Mouse (Mus musculus) liver, adult (tissue): ENCODE results near the gene Pkd2.

ENCODE experiments used
- GATA4 ChIP-seq: IDR thresholded peaks from 2 replicates; pipeline ENCODE4 v1.6.1; 2014; ENCODE audit warnings: mild to moderate bottlenecking, low read length; ENCODE audit not compliant: insufficient replicate concordance

Gene Pkd2

DNA sequence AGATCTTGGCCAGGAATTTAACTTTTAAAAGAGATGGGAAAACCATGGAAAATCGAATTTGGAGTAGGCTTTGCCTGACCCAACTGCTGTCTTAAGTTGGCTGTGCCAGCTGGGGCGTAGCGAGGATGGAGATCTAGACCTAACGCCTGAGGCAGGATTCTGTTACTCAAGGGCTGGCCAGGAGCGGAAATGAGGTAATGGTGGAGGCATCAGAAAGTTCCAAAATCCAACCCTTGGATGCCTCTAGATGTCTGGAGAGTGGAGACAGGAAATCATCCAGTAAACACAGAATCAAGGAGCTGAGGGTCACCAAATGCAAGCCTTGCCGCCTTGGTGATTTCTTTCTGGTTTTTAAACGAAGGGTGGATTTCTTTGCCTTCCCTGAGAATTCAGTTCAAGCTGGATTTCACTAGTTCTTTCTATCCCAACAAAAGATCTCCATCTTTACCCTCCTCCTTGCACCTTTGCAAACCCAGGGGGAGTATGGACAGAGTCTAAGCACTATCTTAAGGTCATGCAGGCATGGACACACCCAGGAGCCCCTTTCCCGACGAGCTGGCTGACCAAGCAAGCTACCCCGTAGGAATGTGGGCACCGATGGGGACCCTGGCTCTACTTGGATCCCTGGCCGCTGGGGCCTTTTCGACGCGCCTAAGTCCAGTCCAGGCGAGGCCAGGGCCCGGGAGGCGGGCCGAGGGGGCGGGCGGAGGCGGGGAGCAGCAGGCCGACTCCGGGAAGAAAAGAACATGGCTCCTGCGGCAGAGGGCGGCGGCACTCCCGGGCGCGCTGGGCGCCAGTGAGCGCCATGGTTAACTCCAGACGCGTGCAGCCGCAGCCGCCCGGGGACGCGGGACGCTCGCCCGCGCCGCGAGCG is at the start of gene Pkd2:
Gene Pkd2, plus strand, starts transcription at position 619 of the 874 bp plus-strand sequence.
- no peak for TF ChIP-seq GATA4

DNA sequence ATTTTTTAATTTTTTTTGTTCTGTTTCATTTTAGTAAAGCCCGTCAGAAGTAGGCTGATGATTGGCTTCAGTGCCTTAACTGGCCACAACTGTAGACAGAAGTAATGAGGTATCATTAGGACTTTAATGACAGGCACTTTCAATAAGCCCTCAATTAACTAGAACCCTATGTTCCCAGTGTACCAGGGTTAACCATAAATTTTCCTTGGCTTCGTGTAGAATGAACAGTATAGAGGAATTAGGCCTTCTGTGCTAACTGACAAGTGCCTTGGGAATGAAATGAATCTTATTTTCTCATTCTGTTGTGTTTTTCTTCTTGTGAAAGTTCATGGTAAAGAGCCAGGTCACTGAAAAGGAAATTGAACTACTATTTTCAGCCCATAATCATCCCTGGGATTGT is 43.3 kb upstream of the Pkd2 start:
- TF ChIP-seq GATA4: no peak

DNA sequence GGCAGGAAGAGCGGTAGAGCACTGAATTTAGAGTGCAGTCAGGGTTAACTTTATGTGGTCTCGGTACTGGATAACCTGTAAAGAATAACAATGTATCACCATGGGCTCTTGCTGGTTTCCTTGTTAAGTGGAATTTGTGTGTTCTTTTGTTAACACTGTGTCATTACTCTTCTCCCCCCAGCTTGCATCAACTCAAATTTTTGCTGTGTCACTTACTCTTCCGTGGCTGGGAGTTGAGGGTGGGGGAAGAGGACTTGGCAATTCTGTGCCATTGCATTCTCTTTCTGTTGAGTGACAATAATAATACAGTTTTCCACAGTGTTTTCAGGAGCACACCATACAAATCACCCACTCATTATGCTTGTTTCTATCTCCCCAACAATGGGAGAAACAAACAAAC is 42.2 kb upstream of the Pkd2 start:
- no peak for TF ChIP-seq GATA4

DNA sequence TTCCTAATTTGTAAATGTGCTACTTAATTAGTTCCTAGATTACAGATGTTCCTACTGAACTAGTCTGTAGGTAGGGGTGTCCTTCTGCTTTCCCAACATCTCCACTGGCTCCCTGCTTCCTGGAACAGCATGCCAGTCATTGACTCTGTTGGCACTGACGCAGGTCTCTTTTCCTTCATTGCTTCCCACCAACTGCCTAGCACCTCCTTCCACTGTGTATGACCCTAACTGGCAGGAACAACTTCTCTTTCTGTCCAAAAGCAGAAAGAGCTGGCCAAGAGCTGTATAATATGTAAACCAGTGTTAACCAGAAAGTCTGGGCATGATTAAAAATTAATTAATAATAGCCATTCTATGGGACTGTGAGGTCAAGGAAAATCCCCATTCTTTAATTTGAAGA is 41.5 kb upstream of the Pkd2 start:
- TF ChIP-seq GATA4: no peak

DNA sequence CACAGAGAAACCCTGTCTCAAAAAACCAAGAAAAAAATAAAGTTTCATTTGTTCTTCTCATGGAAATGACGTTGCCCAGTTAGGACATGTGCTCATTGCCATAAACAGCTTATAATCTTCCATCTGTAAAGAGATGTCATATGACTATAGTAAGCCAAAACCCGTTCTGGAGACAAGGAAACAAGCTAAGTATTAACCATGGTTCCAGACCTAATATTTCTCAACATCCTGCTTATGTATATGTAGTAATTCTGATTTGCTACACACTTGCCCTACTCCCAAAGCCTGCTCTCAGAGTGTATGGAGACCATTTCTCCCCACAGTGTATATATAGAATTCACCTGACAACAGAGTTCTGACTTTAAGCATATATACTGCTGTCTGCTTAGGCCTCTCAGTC is 37.2 kb upstream of the Pkd2 start:
- TF ChIP-seq GATA4: no peak

DNA sequence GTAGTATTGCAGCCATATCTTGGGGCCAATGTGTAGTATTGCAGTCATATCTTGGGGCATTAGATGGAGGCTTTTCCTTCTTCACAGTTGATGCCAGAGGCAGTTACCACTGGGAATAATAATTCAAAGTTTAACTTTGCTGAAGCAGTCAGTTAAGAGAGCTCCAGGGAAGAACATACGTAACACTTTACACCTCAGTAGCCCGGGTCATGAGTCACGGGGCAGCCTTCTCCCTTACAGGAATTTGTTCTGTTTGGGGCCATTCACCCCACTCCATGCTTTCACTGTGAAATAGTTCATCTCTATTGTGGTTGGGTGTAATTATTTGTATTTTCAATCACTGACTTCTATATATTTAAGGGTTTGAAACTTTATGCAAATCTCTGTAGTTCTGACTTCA is 35.4 kb upstream of the Pkd2 start:
- TF ChIP-seq GATA4: no peak

DNA sequence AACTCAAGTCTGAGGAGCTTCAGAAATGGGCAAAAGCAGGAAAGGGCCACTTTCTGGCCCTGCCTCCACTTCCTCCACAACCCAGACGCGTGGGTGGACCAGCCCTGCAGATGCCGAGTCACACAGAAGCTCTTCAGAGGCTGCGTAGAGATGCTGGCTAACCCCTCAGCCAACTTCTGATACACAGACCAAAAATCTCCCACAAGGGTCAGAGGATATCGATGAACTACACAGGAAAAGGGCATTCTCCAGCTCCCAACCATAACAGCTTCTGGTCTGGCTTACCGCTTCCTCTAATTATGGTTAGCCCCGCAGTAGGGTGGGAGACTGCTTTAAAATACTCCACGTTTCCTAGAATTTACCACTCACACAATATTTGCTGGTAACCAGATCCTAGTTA is 33.3 kb upstream of the Pkd2 start:
- no peak for TF ChIP-seq GATA4

DNA sequence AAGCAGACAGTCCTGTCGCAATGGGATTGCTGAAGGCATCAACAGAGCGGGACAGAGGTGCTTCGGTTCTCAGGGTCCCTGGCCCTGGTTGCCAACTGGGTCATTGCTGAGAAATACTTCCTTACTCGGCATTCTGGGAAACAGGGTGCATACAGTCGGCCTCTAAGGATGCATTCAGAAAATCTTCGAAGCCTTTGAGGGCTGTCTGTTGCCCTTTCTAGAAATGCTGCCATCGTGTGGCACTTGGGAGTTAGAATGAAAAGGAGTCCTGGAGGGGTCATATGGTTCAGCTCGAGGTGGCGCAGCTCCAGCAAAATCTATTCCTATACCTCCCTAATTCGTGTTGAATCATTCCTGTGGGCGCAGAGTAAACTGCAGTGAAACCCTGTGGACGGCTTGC is 26.4 kb upstream of the Pkd2 start:
- TF ChIP-seq GATA4: no peak

DNA sequence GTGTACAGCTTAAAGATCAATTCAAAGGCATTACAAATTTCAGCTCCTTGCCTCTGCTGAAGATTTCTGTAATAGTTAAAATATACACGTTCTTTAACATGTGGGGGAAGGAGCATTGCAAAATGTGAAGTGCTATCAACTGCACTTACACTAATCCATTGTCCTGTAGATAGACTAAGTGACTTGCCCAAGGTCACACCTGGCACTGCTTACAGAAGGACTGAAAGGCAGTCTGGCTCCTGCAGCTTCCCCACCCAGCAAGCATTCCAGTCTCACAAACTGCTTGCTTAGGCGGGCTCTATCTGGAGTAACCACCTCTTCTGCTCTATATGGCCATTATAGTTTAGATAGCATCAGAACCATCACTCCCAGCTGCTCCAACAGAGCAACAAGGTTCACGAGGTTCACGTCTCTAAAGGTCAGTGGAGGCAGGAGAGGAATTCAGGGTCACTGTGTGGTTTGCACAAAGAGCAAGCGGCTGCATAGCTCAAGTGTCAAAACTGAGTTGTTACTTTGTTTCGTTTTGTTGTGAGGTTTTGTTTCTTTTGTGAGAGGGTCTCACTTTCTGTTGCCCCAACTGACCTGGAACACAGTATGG is 25.2 kb upstream of the Pkd2 start:
- TF ChIP-seq GATA4: no peak

DNA sequence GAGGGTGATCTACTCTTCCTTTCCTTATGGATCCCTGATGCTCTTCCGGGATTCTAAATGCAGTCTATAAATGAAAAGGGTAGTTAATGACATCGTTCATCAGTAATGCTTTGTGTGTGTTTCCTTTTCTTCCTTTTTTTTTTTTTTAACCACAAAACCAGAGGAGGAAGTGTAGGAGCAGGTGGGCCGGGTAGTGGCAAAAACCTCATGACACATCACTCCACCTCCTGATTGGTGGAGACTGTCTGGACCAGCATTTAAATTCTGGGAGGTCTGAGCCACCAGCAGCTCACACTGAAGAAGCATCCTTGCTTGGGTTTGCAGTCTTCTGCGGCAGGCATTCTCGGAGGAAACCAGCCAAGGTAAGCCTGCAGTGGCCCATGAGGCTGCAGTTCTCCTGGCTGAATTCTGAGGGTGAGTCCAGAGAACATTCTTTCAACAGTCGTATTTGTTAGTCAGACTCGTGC is 24.4 kb upstream of the Pkd2 start, which contains the start of gene Spp1:
Gene Spp1, plus strand, starts transcription at position 284 of the 467 bp plus-strand sequence.
- TF ChIP-seq GATA4: no peak

DNA sequence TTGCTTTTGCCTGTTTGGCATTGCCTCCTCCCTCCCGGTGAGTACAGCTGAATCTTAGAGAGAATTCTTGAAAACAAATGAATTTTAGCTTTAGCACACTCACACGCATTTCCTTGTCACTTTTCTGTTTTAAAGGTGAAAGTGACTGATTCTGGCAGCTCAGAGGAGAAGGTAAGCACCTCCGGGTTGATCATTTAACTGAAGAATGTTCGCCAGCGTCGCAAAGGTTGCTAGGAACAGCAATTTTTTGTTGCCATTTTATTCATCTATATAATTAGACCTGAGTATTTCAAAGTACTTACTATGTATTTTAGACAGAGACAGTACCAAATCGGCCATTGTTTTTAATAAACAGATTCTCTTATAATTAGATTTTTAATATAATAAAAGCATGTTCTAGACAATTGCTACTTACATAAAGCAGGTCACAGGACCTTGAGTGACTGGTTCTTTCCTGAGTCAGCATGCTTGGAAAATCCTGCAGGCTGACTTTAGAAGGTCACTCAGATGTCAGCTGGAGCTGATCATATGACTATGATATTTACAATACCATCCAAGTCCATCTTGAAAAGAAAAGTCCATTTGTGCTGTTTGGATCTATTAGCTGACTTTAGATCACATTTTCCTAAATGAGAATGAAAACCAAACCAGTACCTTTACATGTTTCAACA is 22.7 kb upstream of the Pkd2 start:
- TF ChIP-seq GATA4: no peak

DNA sequence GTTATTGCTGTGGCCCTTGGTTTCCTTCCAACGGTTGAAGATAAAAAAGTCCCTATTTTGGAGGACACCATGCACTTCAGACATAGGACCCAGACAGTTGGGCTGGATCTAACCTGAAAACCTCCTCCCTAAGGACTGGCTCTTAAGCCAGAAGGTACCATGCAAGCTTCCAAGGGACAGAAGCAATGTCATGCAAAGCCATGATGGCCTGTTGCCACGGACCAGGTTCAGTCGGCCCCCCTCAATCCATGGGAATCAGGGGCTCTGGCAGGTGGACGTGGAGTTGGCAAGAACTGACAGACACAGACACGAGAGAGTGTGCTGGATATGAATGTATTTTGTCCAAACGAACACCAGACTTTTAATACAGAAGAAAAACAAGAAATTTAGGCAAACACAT is 16.9 kb upstream of the Pkd2 start:
- no peak for TF ChIP-seq GATA4

DNA sequence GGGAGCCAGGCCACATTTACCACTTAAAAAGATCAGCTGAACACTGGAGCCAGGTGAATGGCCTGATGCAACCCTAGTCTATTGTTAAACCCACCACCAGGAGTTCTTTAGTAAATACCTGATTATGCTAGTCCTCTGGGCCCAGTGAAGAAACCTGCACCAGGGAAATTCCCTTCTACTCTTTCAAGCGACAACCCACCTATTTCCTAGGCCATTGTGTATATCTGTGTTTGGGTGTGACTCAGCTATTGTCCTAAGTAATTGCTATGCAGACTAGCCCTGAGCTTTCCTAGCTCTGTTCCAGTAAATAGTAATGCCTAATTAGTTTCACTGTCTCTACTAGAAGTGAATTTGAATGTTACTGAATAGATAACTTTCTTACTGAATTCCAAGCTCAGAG is 16.4 kb upstream of the Pkd2 start:
- no peak for TF ChIP-seq GATA4

DNA sequence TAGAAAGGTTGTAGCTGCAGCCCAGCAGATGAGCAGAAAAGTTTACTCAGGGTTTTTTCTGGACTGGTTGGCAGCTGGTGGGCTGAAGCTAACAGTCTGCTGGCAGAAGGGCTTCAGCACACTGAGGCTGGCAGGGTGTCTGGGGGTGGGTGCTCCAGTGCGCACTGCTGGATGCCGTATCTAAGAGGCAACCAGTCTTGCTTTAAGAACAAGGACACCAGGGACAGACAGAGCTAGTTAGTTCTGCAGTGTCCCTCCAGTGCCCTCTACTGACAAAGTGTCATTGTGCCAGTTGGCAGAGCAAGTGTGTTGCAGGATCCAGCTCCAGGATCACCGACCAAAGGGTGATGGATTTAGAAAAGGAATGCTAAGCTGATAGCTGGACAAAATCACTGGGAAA is 13.1 kb upstream of the Pkd2 start:
- TF ChIP-seq GATA4: no peak

DNA sequence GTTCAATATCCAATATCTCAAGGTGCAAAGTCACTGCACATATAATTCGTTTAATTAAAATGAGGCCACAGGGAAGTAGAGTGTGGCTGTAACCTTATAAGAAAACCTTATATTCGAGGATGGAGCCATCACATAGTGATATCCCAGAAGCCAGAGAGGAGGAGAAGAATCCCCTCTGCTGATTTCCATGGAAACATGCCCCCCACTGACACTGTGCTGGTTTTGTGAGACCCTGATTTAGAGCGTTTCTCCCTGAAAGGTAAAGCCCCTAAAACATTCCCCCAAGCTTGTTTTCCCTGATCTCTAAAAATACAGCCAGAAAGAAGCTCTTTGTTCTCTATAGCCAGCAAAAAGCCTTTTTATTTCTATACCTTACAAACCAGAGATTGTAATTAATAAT is 9.8 kb upstream of the Pkd2 start:
- TF ChIP-seq GATA4: no peak

DNA sequence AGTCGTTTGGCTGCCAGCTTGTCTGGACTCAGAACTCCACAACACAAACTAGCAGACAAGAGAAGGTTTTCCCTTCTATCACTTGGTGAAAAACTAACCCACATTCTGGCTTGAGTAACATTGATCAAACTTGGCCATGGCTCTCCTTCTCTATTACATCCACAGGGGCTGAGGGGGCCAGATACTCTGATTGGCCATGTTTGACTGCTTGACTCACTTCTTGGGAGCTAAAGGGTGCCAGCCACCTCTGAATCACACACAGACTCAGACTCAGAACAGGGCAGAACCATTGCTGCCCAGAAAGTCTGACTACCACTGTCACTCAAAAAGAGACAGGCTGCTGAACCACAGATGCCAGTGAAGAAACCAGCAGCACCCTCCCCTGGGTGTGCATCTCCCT is 6.2 kb upstream of the Pkd2 start:
- TF ChIP-seq GATA4: no peak

DNA sequence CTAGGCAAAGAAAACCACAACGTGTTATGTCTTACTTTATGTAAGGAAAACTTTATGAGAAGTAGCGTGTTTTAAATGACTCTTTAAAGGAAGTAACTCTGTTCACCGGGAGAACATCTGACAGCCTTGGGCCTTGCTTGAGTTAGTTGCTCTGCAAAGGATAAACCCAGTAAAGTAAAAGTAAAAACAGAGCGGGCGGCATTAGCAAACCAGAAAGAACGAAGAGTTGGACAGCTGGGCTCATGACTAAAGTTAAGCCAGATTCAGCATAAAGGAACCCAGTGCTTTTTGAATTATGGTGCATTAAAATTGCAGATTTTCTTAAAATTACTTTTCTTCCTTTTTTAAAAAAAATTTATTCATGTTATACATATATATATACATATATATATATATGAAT is 4.7 kb upstream of the Pkd2 start:
- no peak for TF ChIP-seq GATA4
